Mouse (Mus musculus): ENCODE results near the gene Smco1. TPM values are rescaled to one million over a fixed set of nuclear protein-coding genes. Genes with fewer than 3 reads are reported as not detected.

The Smco1 gene
- 0.53 TPM for total RNA-seq (2023)

DNA sequence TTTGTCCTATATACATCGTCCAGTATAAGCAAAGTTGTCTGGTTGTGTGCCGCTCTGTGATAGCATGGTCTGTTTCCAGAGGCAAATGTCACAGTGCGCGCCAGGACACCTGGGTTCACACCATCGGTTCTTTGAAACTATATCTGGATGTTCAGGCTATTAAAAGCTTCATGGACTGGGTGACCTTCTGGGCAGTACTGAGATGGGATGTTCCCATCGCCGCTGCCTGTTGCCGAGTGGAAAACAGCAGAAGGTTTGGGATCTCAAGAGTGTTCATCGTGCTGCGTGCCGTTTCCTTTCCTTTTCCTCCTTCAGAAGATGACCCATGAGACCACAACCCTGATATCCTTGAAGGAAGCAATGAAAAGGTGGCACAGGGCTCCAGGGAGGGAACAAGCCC lies at the start of gene Smco1:
TSS of gene Smco1 (plus strand) at position 178 of the 400 bp plus-strand sequence.

GRCm38 (mm10) chr16:32246952-32247370 lies 24.3 kb upstream of the Smco1 start, which contains the start of the genes Fbxo45 and Wdr53:
Gene Fbxo45, minus strand, starts transcription at chr16:32247158.
Gene Wdr53, plus strand, starts transcription at chr16:32247227.

GRCm38 (mm10) chr16:32277308-32278256 lies 6.3 kb downstream of the Smco1 start, which contains the start of gene Rnf168:
Gene Rnf168, plus strand, starts transcription at chr16:32277459.

Other genes starting within 250 kb of the Smco1 start
- 102 TPM for gene Pak2, start 192.1 kb upstream of the Smco1 start, total RNA-seq (2023)
- 38.4 TPM for gene Pigx, start 171.7 kb upstream of the Smco1 start, total RNA-seq (2023)
- 4.1 TPM for gene Cep19, start 171.7 kb upstream of the Smco1 start, total RNA-seq (2023)
- 73.9 TPM for gene Nrros, start 105.9 kb upstream of the Smco1 start, total RNA-seq (2023)
- gene Bex6, start 91.6 kb upstream of the Smco1 start, total RNA-seq (2023), result not detected
- 9.7 TPM for gene Fbxo45, start 24.3 kb upstream of the Smco1 start, total RNA-seq (2023)
- 11.8 TPM for gene Wdr53, start 24.2 kb upstream of the Smco1 start, total RNA-seq (2023)
- 18.6 TPM for gene Rnf168, start 6.0 kb downstream of the Smco1 start, total RNA-seq (2023)
- 89.5 TPM for gene Ubxn7, start 60.8 kb downstream of the Smco1 start, total RNA-seq (2023)
- gene Tm4sf19, start 129.0 kb downstream of the Smco1 start, total RNA-seq (2023), result not detected
- 0.97 TPM for gene Tctex1d2, start 148.2 kb downstream of the Smco1 start, total RNA-seq (2023)
- gene Pcyt1a, start 159.5 kb downstream of the Smco1 start, total RNA-seq (2023), result 32.7 TPM
- not detected for gene Slc51a, start 216.4 kb downstream of the Smco1 start, total RNA-seq (2023)
- not detected for gene Zdhhc19, start 224.8 kb downstream of the Smco1 start, total RNA-seq (2023)